Mouse (Mus musculus) liver, adult 2 months (tissue): ENCODE results near the gene Plcl2.

Experiments
- CTCF ChIP-seq: fragments of 200-500 bp; IDR thresholded peaks from 2 replicates; pipeline ENCODE4 v1.5.1; 2011; ENCODE audit warnings: low read depth, low read length, control low read depth
- POLR2A ChIP-seq: fragments of 200-500 bp; IDR thresholded peaks from 2 replicates; pipeline ENCODE4 v1.6.1; 2011; ENCODE audit warnings: low read length, control low read depth; ENCODE audit not compliant: insufficient read depth; ENCODE audit errors: extremely low read depth

GRCm38 (mm10) chr17:50512222-50512621 lies 3.0 kb downstream of the Plcl2 start:
- TF ChIP-seq CTCF: no peak
- no peak for TF ChIP-seq POLR2A
